Mouse (Mus musculus): ENCODE measurements around the gene Chn1. TPM values are rescaled to one million over a fixed set of nuclear protein-coding genes. Genes with fewer than 3 reads are reported as not detected.

Chn1 gene
- polyA plus RNA-seq, 1 experiment from 2014 or later: 93.8 TPM

DNA sequence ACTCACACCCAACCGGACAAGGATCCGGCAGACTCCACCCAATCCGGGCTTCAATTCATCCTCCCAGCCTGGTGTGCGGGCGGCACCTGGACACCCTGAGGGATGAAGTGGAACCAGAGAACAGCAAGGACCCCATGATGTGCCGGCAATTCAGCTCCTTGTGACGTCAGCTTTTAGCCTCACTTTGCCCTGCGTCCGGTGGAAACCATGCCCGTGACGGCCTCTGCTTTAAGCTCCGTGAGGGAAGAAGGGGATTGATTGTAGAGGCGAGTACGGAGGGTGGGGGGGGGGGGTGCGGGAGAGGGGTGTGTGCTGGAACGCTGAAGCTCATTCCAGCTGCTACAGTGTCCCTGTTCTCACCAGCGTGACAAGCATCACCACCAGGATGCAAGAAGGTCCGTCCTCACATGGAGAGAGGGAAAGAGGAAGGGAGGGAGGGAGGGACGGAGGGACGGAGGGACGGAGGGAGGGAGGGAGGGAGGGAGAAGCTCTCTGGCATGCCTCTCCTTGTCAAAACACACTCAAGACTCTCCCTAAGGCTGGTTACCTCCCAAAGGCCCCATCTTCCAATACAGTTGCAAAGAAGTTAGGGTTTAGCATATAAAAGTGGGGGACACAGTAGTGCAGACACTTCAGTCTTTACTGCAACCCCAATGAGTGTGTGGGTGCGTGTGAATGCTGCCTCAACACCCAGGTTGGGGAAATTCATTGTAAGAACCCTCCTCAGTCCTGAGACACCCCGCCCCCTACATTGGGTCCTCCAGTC is 214.1 kb downstream of the Chn1 start:
- H3K4me2 ChIP-seq (replicated peaks): peak overlapping the region; percentile 79
- peak; percentile 60 for ATAC-seq (ENCODE audit: low FRiP score)
- H3K4me1 ChIP-seq: peaks cover 9% of the 10 kb centered on the region; the same call in 1 of the 2 replicates
- H3K9me3 ChIP-seq (replicated peaks): no peaks in the 10 kb centered on the region
- no peaks in the 10 kb centered on the region for H3K27me3 ChIP-seq
- H3K9ac ChIP-seq: peak overlapping the region; percentile 53; the same call in 1 of the 2 replicates
- H3K4me3 ChIP-seq: peak overlapping the region; percentile 41
- WGBS: 1% methylated on average over 23 of the region's 23 CpGs
- H3K27ac ChIP-seq: no peak overlapping the region
- no peaks in the 10 kb centered on the region for H3K36me3 ChIP-seq

Other genes starting within 250 kb of the Chn1 start
- 7.3 and 8.7 TPM in 2 replicates for gene Wipf1, start 245.6 kb downstream of the Chn1 start, polyA plus RNA-seq (2016; fragmentation: Nextera tagmentation; extraction: Ambion mirVana)
- 0.74 and 2.3 TPM in 2 replicates for gene Chrna1, start 195.0 kb downstream of the Chn1 start, polyA plus RNA-seq (2016; fragmentation: Nextera tagmentation; extraction: Ambion mirVana)
- gene Atf2, start 117.3 kb upstream of the Chn1 start, polyA plus RNA-seq (2016; fragmentation: Nextera tagmentation; extraction: Ambion mirVana): 108 and 114 TPM in 2 replicates
- gene Atp5g3, start 136.0 kb upstream of the Chn1 start, polyA plus RNA-seq (2016; fragmentation: Nextera tagmentation; extraction: Ambion mirVana): 652 and 788 TPM in 2 replicates

Measured in hindbrain, embryonic 12.5 days (tissue).